Mouse (Mus musculus) brain, embryonic 14.5 days (tissue): ENCODE measurements around the gene Olfr924.

ENCODE experiments used
- CTCF ChIP-seq: fragments of 200-500 bp; IDR thresholded peaks from 2 replicates; pipeline ENCODE4 v1.5.1; 2012; ENCODE audit warnings: inconsistent platforms, mild to moderate bottlenecking, moderate library complexity, borderline replicate concordance; ENCODE audit not compliant: insufficient read depth, insufficient read length; ENCODE audit errors: extremely low read depth
- POLR2A ChIP-seq: fragments of 200-500 bp; IDR thresholded peaks from 2 replicates; pipeline ENCODE4 v1.6.1; 2012; ENCODE audit warnings: mild to moderate bottlenecking, inconsistent platforms, borderline replicate concordance; ENCODE audit not compliant: poor library complexity, insufficient read depth, insufficient read length, severe bottlenecking; ENCODE audit errors: extremely low read depth

DNA sequence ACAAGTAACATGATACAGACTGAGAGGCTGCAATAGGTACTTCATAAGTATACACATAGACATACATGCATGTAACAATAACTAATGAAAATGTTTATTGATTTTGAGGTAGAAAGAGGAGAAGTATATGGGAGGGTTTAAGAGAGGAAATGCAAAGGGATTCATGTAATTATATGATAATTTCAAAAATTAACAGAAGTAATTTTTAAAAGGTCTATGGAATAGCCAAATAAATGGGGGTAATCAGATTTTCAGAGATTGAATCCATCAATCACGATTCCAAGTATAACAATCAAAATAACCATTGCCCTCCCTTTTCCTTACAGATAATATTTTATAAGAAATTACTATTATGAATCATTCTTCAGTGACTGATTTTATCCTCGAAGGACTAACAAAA, 32.6 kb downstream of the Olfr924 start, which contains the start of gene Olfr926:
- no peak for TF ChIP-seq CTCF
- no peak for TF ChIP-seq POLR2A
